ENCODE assay signal across 7 mouse cellular contexts in genomic region chr6:51172331-51172791, GRCm38 (mm10).
DNase-seq lines count a peak whose midpoint lies in the region; ATAC-seq and TF ChIP-seq lines count a peak whose summit lies in the region.

No protein-coding gene starts in this region.

- H3K36me3 ChIP-seq in ES-Bruce4 (ENCODE audit: control insufficient read depth, insufficient read depth, low read length, poor library complexity, severe bottlenecking) = no peaks in the 10 kb centered on the region
- no peaks in the 10 kb centered on the region for H3K36me3 ChIP-seq in hindbrain, embryonic 11.5 days (ENCODE audit: control insufficient read depth, insufficient read depth, low read length)
- no peaks in the 10 kb centered on the region for H3K36me3 ChIP-seq in liver, embryonic 14.5 days (replicated peaks; ENCODE audit: control insufficient read depth, insufficient read depth, low read depth)
- no peaks in the 10 kb centered on the region for H3K36me3 ChIP-seq in stomach, embryonic 15.5 days

- peak overlapping the region; percentile 54 for H3K4me2 ChIP-seq in hindbrain, embryonic 11.5 days (replicated peaks; ENCODE audit: low read depth, low read length)
- H3K4me2 ChIP-seq in liver, embryonic 14.5 days (ENCODE audit: low read depth) = peak overlapping the region; percentile 73
- peak overlapping the region; percentile 66 for H3K4me2 ChIP-seq in stomach, embryonic 15.5 days

- peaks cover 29% of the 10 kb centered on the region for H3K27me3 ChIP-seq in ES-Bruce4 (ENCODE audit: control insufficient read depth, insufficient read depth, low read length, poor library complexity, severe bottlenecking)
- peaks cover 26% of the 10 kb centered on the region for H3K27me3 ChIP-seq in hindbrain, embryonic 11.5 days (ENCODE audit: control insufficient read depth, insufficient read depth, low read length)
- H3K27me3 ChIP-seq in liver, embryonic 14.5 days (ENCODE audit: control insufficient read depth, insufficient read depth, low read length) = peaks cover 59% of the 10 kb centered on the region
- peaks cover 16% of the 10 kb centered on the region; the same call in 1 of the 2 replicates for H3K27me3 ChIP-seq in stomach, embryonic 15.5 days (replicated peaks)

- ATAC-seq in hindbrain, embryonic 11.5 days (ENCODE audit: low FRiP score) = peak; percentile 38; the same call in 1 of the 2 replicates
- ATAC-seq in liver, embryonic 14.5 days (ENCODE audit: insufficient read depth) = peak; percentile 44
- 0 out of 2 replicates have a peak, but pooled peaks have one; percentile 6 for ATAC-seq in stomach, embryonic 15.5 days (ENCODE audit: insufficient read depth, low FRiP score, low read depth)

- TF ChIP-seq CTCF in ES-Bruce4 (IDR thresholded peaks at IDR 0.05; ENCODE audit: low read depth, low read length) = no peak
- no peak for TF ChIP-seq CTCF in bone marrow macrophage, adult 2 months (IDR thresholded peaks at IDR 0.05; ENCODE audit: low read depth, low read length)
- TF ChIP-seq CTCF in liver, embryonic 14.5 days (IDR thresholded peaks at IDR 0.05; ENCODE audit: low read depth) = no peak

- no peaks in the 10 kb centered on the region for H3K4me1 ChIP-seq in ES-Bruce4 (ENCODE audit: control insufficient read depth, insufficient read depth, low read length)
- H3K4me1 ChIP-seq in bone marrow macrophage, adult 2 months (ENCODE audit: control insufficient read depth, insufficient read depth, low read length) = peaks cover 22% of the 10 kb centered on the region
- peaks cover 10% of the 10 kb centered on the region for H3K4me1 ChIP-seq in hindbrain, embryonic 11.5 days (replicated peaks; ENCODE audit: control insufficient read depth, insufficient read depth, low read length)
- peaks cover 7 to 23% of the 10 kb centered on the region in 2 experiments for H3K4me1 ChIP-seq in liver, embryonic 14.5 days (replicated peaks; ENCODE audit: control insufficient read depth in 2 of 2, insufficient read depth in 2 of 2, low read length in 1 of 2)
- peaks cover 16% of the 10 kb centered on the region for H3K4me1 ChIP-seq in stomach, embryonic 15.5 days

- WGBS in hindbrain, embryonic 11.5 days = 2% methylated on average over 12 of the region's 12 CpGs
- WGBS in liver, embryonic 14.5 days (ENCODE audit: insufficient replicate concordance) = 9% methylated on average over 12 of the region's 12 CpGs
- WGBS in stomach, embryonic 15.5 days = 6% methylated on average over 12 of the region's 12 CpGs

- DNase-seq in hindbrain, embryonic 11.5 days (ENCODE audit: low spot score) = no peak
- no peak for DNase-seq in liver, embryonic 14.5 days (ENCODE audit: low read depth in 3 of 3, low spot score in 3 of 3)
- no peak for DNase-seq in adrenal gland, postnatal 4 days (ENCODE audit: low spot score in 2 of 2)
- no peak for DNase-seq in layer of hippocampus, postnatal 14 days (ENCODE audit: low spot score in 2 of 2)

- no peak overlapping the region for H3K27ac ChIP-seq in ES-Bruce4 (ENCODE audit: insufficient read depth, low read length)
- H3K27ac ChIP-seq in bone marrow macrophage, adult 2 months (ENCODE audit: insufficient read depth, low read depth, low read length) = peak overlapping the region; percentile 78
- H3K27ac ChIP-seq in hindbrain, embryonic 11.5 days (ENCODE audit: low read depth, low read length) = peak overlapping the region; percentile 79
- peak overlapping the region; percentile 7 for H3K27ac ChIP-seq in liver, embryonic 14.5 days
- peak overlapping the region; percentile 87 for H3K27ac ChIP-seq in stomach, embryonic 15.5 days

- no peak for TF ChIP-seq POLR2A in ES-Bruce4 (IDR thresholded peaks at IDR 0.05; ENCODE audit: insufficient read depth, low read length)
- no peak for TF ChIP-seq POLR2A in bone marrow macrophage, adult 2 months (IDR thresholded peaks at IDR 0.05; ENCODE audit: borderline replicate concordance, low read depth, low read length)

- no peaks in the 10 kb centered on the region for H3K9me3 ChIP-seq in ES-Bruce4 (replicated peaks; ENCODE audit: control insufficient read depth, insufficient read depth, low read length, poor library complexity, severe bottlenecking)
- no peaks in the 10 kb centered on the region for H3K9me3 ChIP-seq in hindbrain, embryonic 11.5 days (ENCODE audit: control insufficient read depth, low read length)
- H3K9me3 ChIP-seq in liver, embryonic 14.5 days (ENCODE audit: control insufficient read depth, low read length) = no peaks in the 10 kb centered on the region
- H3K9me3 ChIP-seq in stomach, embryonic 15.5 days = no peaks in the 10 kb centered on the region

- TF ChIP-seq EP300 in ES-Bruce4 (IDR thresholded peaks at IDR 0.05; ENCODE audit: insufficient read depth, low read depth, low read length) = no peak
- TF ChIP-seq EP300 in liver, embryonic 14.5 days (IDR thresholded peaks at IDR 0.05; ENCODE audit: low read depth) = no peak

- H3K4me3 ChIP-seq in ES-Bruce4 (ENCODE audit: low read depth, low read length) = 0 out of 2 replicates have a peak overlapping the region, but pooled peaks have one; percentile 14
- peak overlapping the region; percentile 43 for H3K4me3 ChIP-seq in bone marrow macrophage, adult 2 months (ENCODE audit: insufficient read depth, low read length)
- H3K4me3 ChIP-seq in hindbrain, embryonic 11.5 days (ENCODE audit: low read depth, low read length) = peak overlapping the region; percentile 23; the same call in 1 of the 2 replicates
- H3K4me3 ChIP-seq in liver, embryonic 14.5 days (ENCODE audit: insufficient read depth in 1 of 2, low read depth in 2 of 2, low read length in 2 of 2) = peak overlapping the region; percentile 12 to 29
- H3K4me3 ChIP-seq in stomach, embryonic 15.5 days (replicated peaks) = peak overlapping the region; percentile 23

- H3K9ac ChIP-seq in ES-Bruce4 (ENCODE audit: low read depth, poor library complexity, severe bottlenecking) = no peak overlapping the region
- H3K9ac ChIP-seq in hindbrain, embryonic 11.5 days (ENCODE audit: low read depth, low read length) = peak overlapping the region; percentile 63
- peak overlapping the region; percentile 14 for H3K9ac ChIP-seq in liver, embryonic 14.5 days (replicated peaks)
- H3K9ac ChIP-seq in stomach, embryonic 15.5 days = no peak overlapping the region

Comparison
In these comparisons a context has a peak if more than half of its experiments do, and no peak if none do; other contexts are left out.
1. H3K9ac ChIP-seq: peak in hindbrain, embryonic 11.5 days (single experiment) and liver, embryonic 14.5 days (single experiment); none in ES-Bruce4 (single experiment) and stomach, embryonic 15.5 days (single experiment).
2. Peak in every context shown above with its lines, with median percentiles within 50 percentile points of each other: H3K4me3 ChIP-seq, ATAC-seq and H3K4me2 ChIP-seq.